Mouse (Mus musculus): ENCODE results near the gene Nup133.

DNA sequence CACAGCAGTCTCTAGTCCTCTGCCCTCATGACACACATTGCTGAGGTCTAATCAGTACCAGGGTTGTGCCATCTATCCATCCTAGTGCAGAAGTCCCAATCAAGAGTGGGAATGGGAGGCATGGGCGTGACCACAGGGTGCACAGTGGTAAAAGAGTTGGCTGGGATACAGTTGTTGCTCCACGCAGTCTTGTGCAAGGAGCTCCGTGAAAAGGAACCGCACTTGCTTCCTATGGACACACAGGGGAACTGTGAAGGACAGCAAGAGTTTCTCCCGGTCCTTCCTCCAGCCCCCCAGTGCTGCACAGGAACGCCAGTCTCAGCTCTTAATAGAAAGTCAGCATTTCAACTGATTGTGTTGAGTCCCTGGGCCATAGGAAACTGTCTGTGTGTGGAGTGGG, 10.4 kb upstream of the Nup133 start:
- no peak for TF ChIP-seq GATA1 (IDR thresholded peaks at IDR 0.05; ENCODE audit: low read length)
- no peak for TF ChIP-seq TAL1 (IDR thresholded peaks at IDR 0.05; ENCODE audit: low read length)

All from erythroblast, embryonic 14.5 days (primary cell).